Mouse (Mus musculus): Measurements from ENCODE around the gene Alpk1. TPM values are rescaled to one million over a fixed set of nuclear protein-coding genes. Genes with fewer than 3 reads are reported as not detected.
"Not testable (repeated sequence)": the region's sequence is repeated elsewhere in the genome, so short reads cannot be mapped to it uniquely, and the experiment has no call there.

Gene Alpk1
- polyA plus RNA-seq, 1 experiment from 2014 or later = 0.60 TPM

DNA sequence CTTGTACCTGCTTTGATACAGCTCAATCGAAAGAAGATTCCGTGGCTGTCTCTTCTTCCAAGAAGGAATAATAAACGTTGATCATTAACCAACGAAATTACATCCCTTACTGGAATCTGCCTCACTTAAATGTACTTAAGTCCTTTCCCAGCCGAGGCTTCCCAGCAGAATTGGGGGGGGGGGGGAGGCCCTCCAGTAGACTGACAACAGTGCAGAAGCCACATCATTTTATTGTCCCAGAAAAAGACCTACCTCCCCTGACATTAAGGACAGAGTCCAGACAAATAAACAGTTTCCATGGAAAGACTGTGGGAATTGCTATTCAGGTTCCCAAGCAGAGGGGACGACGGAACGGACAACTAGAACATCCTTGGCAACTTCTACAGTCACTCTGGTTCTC, 8.6 kb upstream of the Alpk1 start:
- Histone ChIP-seq H3K36me3 (replicated peaks; ENCODE audit: control insufficient read depth, insufficient read depth, low read depth, low read length) (no peaks in the 10 kb centered on the region), H3K4me2 (ENCODE audit: low read depth, low read length) (peak overlapping the region; percentile 98; the same call in 1 of the 2 replicates), H3K4me1 (ENCODE audit: control insufficient read depth, insufficient read depth, low read length) (peaks cover 3% of the 10 kb centered on the region; the same call in 1 of the 2 replicates), H3K4me3 (ENCODE audit: low read depth, low read length) (no peak overlapping the region), H3K9me3 (replicated peaks; ENCODE audit: control insufficient read depth, low read length) (no peaks in the 10 kb centered on the region), H3K27ac (replicated peaks; ENCODE audit: low read depth, low read length) (no peak overlapping the region), H3K9ac (replicated peaks; ENCODE audit: low read length) (no peak overlapping the region), H3K27me3 (ENCODE audit: control insufficient read depth, insufficient read depth, low read length) (peaks cover 11% of the 10 kb centered on the region)
- no peak for ATAC-seq (replicated peaks; ENCODE audit: insufficient number of reproducible peaks, low FRiP score, low TSS enrichment, low read depth)
- WGBS = 24% methylated on average over 8 of the region's 8 CpGs
- no peak for DNase-seq (ENCODE audit: low spot score)

DNA sequence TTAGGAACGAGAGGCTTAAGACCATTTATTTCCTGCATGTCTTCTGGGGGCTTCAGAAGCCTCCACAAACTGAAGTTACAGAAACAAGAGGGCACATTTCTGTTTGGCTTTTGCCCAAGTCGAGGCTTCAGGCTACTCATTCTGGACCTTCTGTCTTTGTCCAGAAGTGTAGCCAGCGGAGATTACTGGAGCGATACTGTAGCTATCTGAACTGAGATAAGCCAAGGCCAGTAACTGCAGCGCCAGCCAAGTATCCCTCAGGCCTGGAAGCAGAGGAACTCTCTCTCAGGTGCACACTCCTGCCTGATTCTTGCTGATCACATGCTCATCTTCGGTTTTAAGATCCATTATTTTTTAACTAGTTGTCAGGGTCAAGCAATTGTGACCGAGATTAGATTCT, 7.7 kb upstream of the Alpk1 start:
- 40% methylated on average over 7 of the region's 7 CpGs for WGBS
- DNase-seq (ENCODE audit: low spot score) (no peak), ATAC-seq (replicated peaks; ENCODE audit: insufficient number of reproducible peaks, low FRiP score, low TSS enrichment, low read depth) (no peak)
- Histone ChIP-seq H3K9me3 (replicated peaks; ENCODE audit: control insufficient read depth, low read length) (no peaks in the 10 kb centered on the region), H3K27me3 (ENCODE audit: control insufficient read depth, insufficient read depth, low read length) (peaks cover 11% of the 10 kb centered on the region), H3K9ac (replicated peaks; ENCODE audit: low read length) (no peak overlapping the region), H3K4me3 (ENCODE audit: low read depth, low read length) (no peak overlapping the region), H3K4me1 (ENCODE audit: control insufficient read depth, insufficient read depth, low read length) (peaks cover 3% of the 10 kb centered on the region; the same call in 1 of the 2 replicates), H3K36me3 (replicated peaks; ENCODE audit: control insufficient read depth, insufficient read depth, low read depth, low read length) (no peaks in the 10 kb centered on the region), H3K27ac (replicated peaks; ENCODE audit: low read depth, low read length) (no peak overlapping the region), H3K4me2 (ENCODE audit: low read depth, low read length) (no peak overlapping the region)

DNA sequence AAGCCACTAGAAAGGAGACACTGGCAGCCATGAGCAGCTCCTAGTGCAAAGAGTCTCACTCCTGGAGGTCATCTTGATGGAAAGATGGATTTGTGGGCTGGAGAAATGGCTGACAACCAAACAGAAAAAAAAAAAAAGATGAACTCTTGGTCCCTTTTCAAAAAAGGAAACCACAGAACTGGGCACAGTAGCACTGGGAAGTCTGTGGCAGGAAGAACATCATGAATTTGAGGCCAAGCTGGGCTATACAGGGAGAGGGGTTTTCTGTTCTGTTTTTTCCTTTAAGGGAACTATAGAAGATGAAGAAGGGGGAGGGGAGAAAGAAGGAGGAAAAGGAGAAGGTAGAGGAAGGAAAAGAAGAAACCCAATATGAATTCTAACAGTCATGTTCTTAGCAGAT, 6.7 kb upstream of the Alpk1 start:
- no peaks in the 10 kb centered on the region for H3K9me3 ChIP-seq (replicated peaks; ENCODE audit: control insufficient read depth, low read length)
- DNase-seq (ENCODE audit: low spot score) (no peak), ATAC-seq (replicated peaks; ENCODE audit: insufficient number of reproducible peaks, low FRiP score, low TSS enrichment, low read depth) (no peak)
- peaks cover 3% of the 10 kb centered on the region; the same call in 1 of the 2 replicates for H3K4me1 ChIP-seq (ENCODE audit: control insufficient read depth, insufficient read depth, low read length)
- H3K27me3 ChIP-seq (ENCODE audit: control insufficient read depth, insufficient read depth, low read length) = peaks cover 11% of the 10 kb centered on the region
- no peak overlapping the region for H3K4me3 ChIP-seq (ENCODE audit: low read depth, low read length)
- H3K27ac ChIP-seq (replicated peaks; ENCODE audit: low read depth, low read length) = no peak overlapping the region
- no peak overlapping the region for H3K4me2 ChIP-seq (ENCODE audit: low read depth, low read length)
- H3K36me3 ChIP-seq (replicated peaks; ENCODE audit: control insufficient read depth, insufficient read depth, low read depth, low read length) = no peaks in the 10 kb centered on the region
- H3K9ac ChIP-seq (replicated peaks; ENCODE audit: low read length) = no peak overlapping the region

DNA sequence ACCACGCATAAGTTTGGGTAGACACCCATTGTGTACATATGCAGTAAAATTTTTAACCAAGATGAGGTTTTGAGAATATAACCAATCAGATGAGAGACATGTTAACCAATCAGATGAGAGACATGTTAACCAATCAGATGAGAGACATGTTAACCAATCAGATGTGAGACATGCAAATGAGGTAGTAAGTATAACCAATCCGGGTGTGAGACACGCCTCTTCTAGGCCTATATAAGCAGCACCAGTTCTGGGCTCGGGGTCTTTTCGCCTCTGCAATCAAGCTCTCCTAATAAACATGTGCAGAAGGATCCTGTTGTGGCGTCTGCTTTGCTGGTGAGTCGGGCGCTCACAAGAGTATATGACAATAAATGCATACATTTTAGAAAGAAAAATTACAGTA, 3.4 kb upstream of the Alpk1 start:
- not testable (repeated sequence) for DNase-seq (ENCODE audit: low spot score); H3K36me3 ChIP-seq (replicated peaks; ENCODE audit: control insufficient read depth, insufficient read depth, low read depth, low read length); H3K4me1 ChIP-seq (ENCODE audit: control insufficient read depth, insufficient read depth, low read length); H3K4me3 ChIP-seq (ENCODE audit: low read depth, low read length); H3K9me3 ChIP-seq (replicated peaks; ENCODE audit: control insufficient read depth, low read length); H3K9ac ChIP-seq (replicated peaks; ENCODE audit: low read length); H3K27ac ChIP-seq (replicated peaks; ENCODE audit: low read depth, low read length); H3K27me3 ChIP-seq (ENCODE audit: control insufficient read depth, insufficient read depth, low read length); ATAC-seq (replicated peaks; ENCODE audit: insufficient number of reproducible peaks, low FRiP score, low TSS enrichment, low read depth); H3K4me2 ChIP-seq (ENCODE audit: low read depth, low read length)
- WGBS = 92% methylated on average over 8 of the region's 8 CpGs

DNA sequence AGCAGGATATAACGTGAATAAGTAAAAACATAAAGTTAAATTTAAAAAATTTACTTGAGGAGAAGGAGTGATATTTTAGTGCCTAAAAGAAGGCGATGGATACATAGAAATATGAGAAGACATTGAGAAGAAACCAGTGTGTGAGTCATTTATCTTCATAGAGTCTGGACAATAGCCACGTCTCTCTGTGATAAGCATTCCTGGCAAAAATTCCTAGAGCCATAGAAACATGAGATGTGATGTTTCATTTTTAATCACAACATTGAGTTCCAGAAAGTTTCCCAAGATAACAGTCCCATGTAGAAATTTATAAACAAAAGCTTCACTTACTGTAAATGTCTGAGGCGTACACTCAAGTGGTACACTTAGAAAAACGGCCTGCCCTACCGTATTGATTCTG, 2.6 kb upstream of the Alpk1 start:
- Histone ChIP-seq H3K36me3 (replicated peaks; ENCODE audit: control insufficient read depth, insufficient read depth, low read depth, low read length) (no peaks in the 10 kb centered on the region), H3K4me2 (ENCODE audit: low read depth, low read length) (no peak overlapping the region), H3K27me3 (ENCODE audit: control insufficient read depth, insufficient read depth, low read length) (no peaks in the 10 kb centered on the region), H3K9ac (replicated peaks; ENCODE audit: low read length) (no peak overlapping the region), H3K27ac (replicated peaks; ENCODE audit: low read depth, low read length) (no peak overlapping the region), H3K4me3 (ENCODE audit: low read depth, low read length) (no peak overlapping the region), H3K4me1 (ENCODE audit: control insufficient read depth, insufficient read depth, low read length) (no peaks in the 10 kb centered on the region), H3K9me3 (replicated peaks; ENCODE audit: control insufficient read depth, low read length) (no peaks in the 10 kb centered on the region)
- DNase-seq (ENCODE audit: low spot score) (no peak), ATAC-seq (replicated peaks; ENCODE audit: insufficient number of reproducible peaks, low FRiP score, low TSS enrichment, low read depth) (no peak)
- WGBS = 90% methylated on average over 6 of the region's 6 CpGs

DNA sequence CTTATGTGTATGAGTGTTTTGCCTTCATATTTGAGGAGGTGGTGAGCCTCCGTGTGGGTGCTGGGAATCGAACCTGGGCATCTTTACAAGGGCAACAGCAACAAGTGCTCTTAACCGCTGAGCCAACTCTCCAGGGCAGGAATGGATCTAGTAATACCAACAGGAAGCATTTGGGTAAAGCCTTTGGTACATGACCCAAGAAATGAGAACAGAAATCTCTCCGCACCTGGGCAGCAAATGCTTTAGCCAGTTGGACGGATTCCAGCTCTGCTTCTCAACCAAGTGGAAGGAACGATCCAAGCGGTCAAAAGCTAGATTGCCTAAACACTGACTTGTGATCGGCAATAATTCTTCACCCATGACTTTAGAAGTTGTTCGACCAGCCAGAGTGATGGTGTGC, 594 bp upstream of the Alpk1 start:
- H3K9me3 ChIP-seq (replicated peaks; ENCODE audit: control insufficient read depth, low read length) = no peaks in the 10 kb centered on the region
- H3K4me1 ChIP-seq (ENCODE audit: control insufficient read depth, insufficient read depth, low read length) = no peaks in the 10 kb centered on the region
- no peak overlapping the region for H3K27ac ChIP-seq (replicated peaks; ENCODE audit: low read depth, low read length)
- no peaks in the 10 kb centered on the region for H3K36me3 ChIP-seq (replicated peaks; ENCODE audit: control insufficient read depth, insufficient read depth, low read depth, low read length)
- no peak overlapping the region for H3K4me3 ChIP-seq (ENCODE audit: low read depth, low read length)
- H3K9ac ChIP-seq (replicated peaks; ENCODE audit: low read length) = no peak overlapping the region
- 94% methylated on average over 9 of the region's 9 CpGs for WGBS
- no peaks in the 10 kb centered on the region for H3K27me3 ChIP-seq (ENCODE audit: control insufficient read depth, insufficient read depth, low read length)
- DNase-seq (ENCODE audit: low spot score) (no peak), ATAC-seq (replicated peaks; ENCODE audit: insufficient number of reproducible peaks, low FRiP score, low TSS enrichment, low read depth) (no peak)
- H3K4me2 ChIP-seq (ENCODE audit: low read depth, low read length) = no peak overlapping the region

DNA sequence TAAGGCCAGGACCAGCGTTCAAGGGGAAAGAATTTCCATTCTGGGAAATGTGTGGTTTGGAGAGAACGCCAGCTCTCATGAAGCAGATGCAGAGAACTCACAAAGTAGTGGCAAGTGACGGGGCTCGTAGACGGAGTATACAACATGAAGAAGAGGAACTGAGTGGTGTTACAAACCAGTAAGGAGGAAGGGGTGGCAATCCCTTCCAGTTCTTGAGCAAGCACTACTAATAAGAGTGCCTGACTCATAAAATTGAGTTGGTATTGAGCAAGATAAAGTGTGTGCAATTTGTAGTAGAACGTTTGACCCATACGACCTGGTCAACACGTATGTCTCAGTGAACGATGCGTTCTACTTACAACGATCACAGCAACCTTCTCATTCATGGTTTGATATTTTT, 11.2 kb downstream of the Alpk1 start:
- Histone ChIP-seq H3K27ac (replicated peaks; ENCODE audit: low read depth, low read length) (no peak overlapping the region), H3K4me1 (ENCODE audit: control insufficient read depth, insufficient read depth, low read length) (no peaks in the 10 kb centered on the region), H3K4me3 (ENCODE audit: low read depth, low read length) (no peak overlapping the region), H3K9ac (replicated peaks; ENCODE audit: low read length) (no peak overlapping the region), H3K27me3 (ENCODE audit: control insufficient read depth, insufficient read depth, low read length) (no peaks in the 10 kb centered on the region), H3K36me3 (replicated peaks; ENCODE audit: control insufficient read depth, insufficient read depth, low read depth, low read length) (no peaks in the 10 kb centered on the region), H3K9me3 (replicated peaks; ENCODE audit: control insufficient read depth, low read length) (no peaks in the 10 kb centered on the region), H3K4me2 (ENCODE audit: low read depth, low read length) (no peak overlapping the region)
- ATAC-seq (replicated peaks; ENCODE audit: insufficient number of reproducible peaks, low FRiP score, low TSS enrichment, low read depth) (no peak), DNase-seq (ENCODE audit: low spot score) (no peak)
- 85% methylated on average over 11 of the region's 11 CpGs for WGBS

DNA sequence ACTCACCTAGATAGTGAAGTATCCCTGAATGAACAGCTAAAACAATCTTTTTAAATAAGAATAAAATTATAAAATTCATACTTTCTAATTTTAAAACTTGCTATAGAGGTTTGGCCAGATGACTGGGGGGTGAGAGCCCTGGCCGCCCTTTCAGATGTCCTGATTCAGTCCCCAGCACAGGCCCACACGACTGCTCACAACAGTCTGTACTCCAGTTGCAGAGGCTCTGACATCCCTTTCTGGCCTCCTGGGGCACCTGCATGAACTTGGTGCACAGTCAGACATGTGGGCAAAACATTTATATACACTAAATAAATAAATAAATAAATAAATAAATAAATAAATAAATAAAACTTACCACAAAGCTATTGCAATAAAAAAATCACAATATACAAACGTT, 14.4 kb downstream of the Alpk1 start:
- Histone ChIP-seq H3K9me3 (replicated peaks; ENCODE audit: control insufficient read depth, low read length) (no peaks in the 10 kb centered on the region), H3K27ac (replicated peaks; ENCODE audit: low read depth, low read length) (no peak overlapping the region), H3K36me3 (replicated peaks; ENCODE audit: control insufficient read depth, insufficient read depth, low read depth, low read length) (no peaks in the 10 kb centered on the region), H3K4me1 (ENCODE audit: control insufficient read depth, insufficient read depth, low read length) (no peaks in the 10 kb centered on the region), H3K4me2 (ENCODE audit: low read depth, low read length) (no peak overlapping the region), H3K9ac (replicated peaks; ENCODE audit: low read length) (no peak overlapping the region), H3K4me3 (ENCODE audit: low read depth, low read length) (no peak overlapping the region), H3K27me3 (ENCODE audit: control insufficient read depth, insufficient read depth, low read length) (no peaks in the 10 kb centered on the region)
- DNase-seq (ENCODE audit: low spot score) (no peak), ATAC-seq (replicated peaks; ENCODE audit: insufficient number of reproducible peaks, low FRiP score, low TSS enrichment, low read depth) (no peak)
- 68% methylated on average over 3 of the region's 3 CpGs for WGBS
